Mouse (Mus musculus) CH12.LX (cell line): ENCODE data around the gene Sycp2l. TPM values are rescaled to one million over a fixed set of nuclear protein-coding genes. Genes with fewer than 3 reads are reported as not detected.
"Not testable (repeated sequence)": the region's sequence is repeated elsewhere in the genome, so short reads cannot be mapped to it uniquely, and the experiment has no call there.

Experiments used
- DNase-seq: peaks from one replicate; pipeline ENCODE4 v3.0.0-alpha.2; 2013; ENCODE audit errors: extremely low read depth
- H3K27ac ChIP-seq: 2 replicates; pipeline ENCODE4 v1.5.1; 2012; ENCODE audit warnings: low read depth, mild to moderate bottlenecking, control low read depth, moderate library complexity; ENCODE audit not compliant: insufficient read depth
- H3K27me3 ChIP-seq: replicated peaks from 2 replicates; pipeline ENCODE3; 2012; ENCODE audit warnings: inconsistent platforms
- H3K36me3 ChIP-seq, 2 experiments: replicated peaks in 1 of 2; 2 replicates each; pipeline versions ENCODE3 to v1.6.1; 2012; ENCODE audit warnings: inconsistent platforms in 1 of 2, low read length in 1 of 2, mild to moderate bottlenecking in 1 of 2, mixed read lengths in 1 of 2, moderate library complexity in 1 of 2; ENCODE audit not compliant: control insufficient read depth in 1 of 2, insufficient read depth in 1 of 2
- H3K4me1 ChIP-seq, 2 experiments: 2 replicates each; pipeline ENCODE4 v1.6.1; 2012; ENCODE audit warnings: inconsistent platforms in 1 of 2, moderate library complexity in 1 of 2; ENCODE audit not compliant: insufficient read depth in 2 of 2, control insufficient read depth in 1 of 2
- H3K4me2 ChIP-seq: 2 replicates; pipeline ENCODE4 v1.6.1; 2012; ENCODE audit warnings: low read depth, mild to moderate bottlenecking, control low read depth; ENCODE audit not compliant: poor library complexity, insufficient read depth, severe bottlenecking
- H3K4me3 ChIP-seq, 3 experiments: fragments of 150-350 bp in 1 of 3; sonication (generic) in 1 of 3; replicated peaks in 1 of 3; 2 replicates each; pipeline versions ENCODE3 to v1.5.1; 2011 to 2012; ENCODE audit warnings: low read depth in 2 of 3, low read length in 2 of 3, mild to moderate bottlenecking in 2 of 3, moderate library complexity in 2 of 3, control low read depth in 1 of 3, improper control_type of control experiment in 1 of 3, inconsistent platforms in 1 of 3, mixed read lengths in 1 of 3; ENCODE audit not compliant: poor library complexity in 1 of 3
- H3K79me2 ChIP-seq: replicated peaks from 2 replicates; pipeline ENCODE4 v1.6.1; 2012; ENCODE audit warnings: mild to moderate bottlenecking, moderate library complexity; ENCODE audit not compliant: control insufficient read depth, poor library complexity, insufficient read depth, severe bottlenecking; ENCODE audit errors: extremely low read depth
- H3K9ac ChIP-seq: 2 replicates; pipeline ENCODE4 v1.6.1; 2012; ENCODE audit warnings: low read depth, mild to moderate bottlenecking, control low read depth, moderate library complexity; ENCODE audit not compliant: insufficient read depth
- H3K9me3 ChIP-seq: replicated peaks from 2 replicates; pipeline ENCODE3; 2012; ENCODE audit warnings: low read length, inconsistent platforms, mixed read lengths
- BHLHE40 ChIP-seq: IDR thresholded peaks from 2 replicates; pipeline ENCODE4 v1.6.1; 2011; ENCODE audit warnings: mild to moderate bottlenecking, low read depth, low read length, improper control_type of control experiment
- ELF1 ChIP-seq: IDR thresholded peaks from 2 replicates; pipeline ENCODE4 v1.6.1; 2014; ENCODE audit warnings: low read depth, mild to moderate bottlenecking, inconsistent platforms, low read length, improper control_type of control experiment
- EP300 ChIP-seq: IDR thresholded peaks from 2 replicates; pipeline ENCODE4 v1.6.1; 2011; ENCODE audit warnings: low read length, improper control_type of control experiment
- ETS1 ChIP-seq: conservative IDR thresholded peaks from 2 replicates; pipeline ENCODE4 v1.6.1; 2012; ENCODE audit warnings: low read depth, mild to moderate bottlenecking, inconsistent platforms, low read length, improper control_type of control experiment, moderate library complexity
- IRF4 ChIP-seq: IDR thresholded peaks from 2 replicates; pipeline ENCODE4 v1.6.1; 2014; ENCODE audit warnings: low read depth, mild to moderate bottlenecking, inconsistent platforms, low read length, improper control_type of control experiment
- JUN ChIP-seq: IDR thresholded peaks from 2 replicates; pipeline ENCODE4 v1.6.1; 2011; ENCODE audit warnings: low read depth, mild to moderate bottlenecking, low read length, improper control_type of control experiment, moderate library complexity; ENCODE audit not compliant: insufficient read depth
- JUND ChIP-seq: conservative IDR thresholded peaks from 2 replicates; pipeline ENCODE4 v1.6.1; 2011; ENCODE audit warnings: low read depth, low read length, improper control_type of control experiment
- KAT2A ChIP-seq: IDR thresholded peaks from 2 replicates; pipeline ENCODE4 v1.6.1; 2012; ENCODE audit warnings: low read length, improper control_type of control experiment, inconsistent platforms; ENCODE audit not compliant: insufficient replicate concordance
- MAFK ChIP-seq: IDR thresholded peaks from 2 replicates; pipeline ENCODE4 v1.6.1; 2011; ENCODE audit warnings: low read length, improper control_type of control experiment; ENCODE audit not compliant: insufficient replicate concordance
- POLR2AphosphoS2 ChIP-seq: IDR thresholded peaks from 2 replicates; pipeline ENCODE4 v1.6.1; 2011; ENCODE audit warnings: low read depth, low read length, improper control_type of control experiment
- SIN3A ChIP-seq: IDR thresholded peaks from 2 replicates; pipeline ENCODE4 v1.6.1; 2012; ENCODE audit warnings: low read length, improper control_type of control experiment, inconsistent platforms
- ZC3H11A ChIP-seq: IDR thresholded peaks from 2 replicates; pipeline ENCODE4 v1.6.1; 2012; ENCODE audit warnings: low read depth, mild to moderate bottlenecking, inconsistent platforms, low read length, improper control_type of control experiment
- ZMIZ1 ChIP-seq: IDR thresholded peaks from 2 replicates; pipeline ENCODE4 v1.6.1; 2012; ENCODE audit warnings: low read depth, mild to moderate bottlenecking, inconsistent platforms, low read length, improper control_type of control experiment
- ZNF384 ChIP-seq: IDR thresholded peaks from 2 replicates; pipeline ENCODE4 v1.6.1; 2012; ENCODE audit warnings: low read depth, low read length, improper control_type of control experiment, inconsistent platforms
- dilution Hi-C: fragments of 300-500 bp; cut with MboI; formaldehyde crosslinking; loops from 2 replicates; pipeline ENCODE4 v1.14.3; 2020; ENCODE audit warnings: low sequenced_read_pairs; ENCODE audit not compliant: extremely low pct_unique_long_range_greater_than_20kb, extremely low pct_ligation_motif_present
- in situ Hi-C: fragments of 300-500 bp; cut with MboI; formaldehyde crosslinking; loops from 3 replicates; pipeline ENCODE4 v1.14.3; 2019; ENCODE audit warnings: low sequenced_read_pairs, low pct_ligation_motif_present, low pct_unique_long_range_greater_than_20kb, mixed read lengths
- polyA plus RNA-seq: library from polyadenylated mRNA; unstranded; fragments of >175 nt; gene quantifications from 2 replicates; pipeline ENCODE4 v1.2.1, GENCODE M21; 2012; ENCODE audit warnings: low read depth; ENCODE audit not compliant: insufficient read length
- total RNA-seq, 2 experiments: library from RNA; depleted of rRNA; stranded (reverse); fragments of 300-350 nt in 1 of 2; fragments of >200 nt in 1 of 2; gene quantifications; 2 replicates each; pipeline ENCODE4 v1.2.3; 2012 to 2014

Sycp2l gene
- total and polyA plus RNA-seq, 3 experiments: 0.21 to 1.3 (median 0.36) TPM

GRCm38 (mm10) chr13:41205568-41205967 lies 91.5 kb downstream of the Sycp2l start:
- H3K27ac ChIP-seq, H3K79me2 ChIP-seq, dilution Hi-C loops, H3K9ac ChIP-seq, H3K9me3 ChIP-seq, H3K4me3 ChIP-seq: not testable (repeated sequence)
- peak; percentile 52 for DNase-seq
- H3K4me1 ChIP-seq: peaks cover 9 to 21% of the 10 kb centered on the region in 2 experiments
- TF ChIP-seq ZNF384 (peak; percentile 87), MAFK (peak; percentile 63; the same call in 1 of the 2 replicates), JUN (peak; percentile 74), ETS1 (peak; percentile 30), JUND (peak; percentile 80), EP300 (peak; percentile 79), IRF4 (peak; percentile 81)
- TF ChIP-seq, all 38 proteins: peak for 7; not testable (repeated sequence) for 31
- H3K36me3 ChIP-seq, H3K4me2 ChIP-seq, H3K27me3 ChIP-seq, in situ Hi-C loops: not testable (repeated sequence)

- no peaks in the 10 kb centered on the region for H3K36me3 ChIP-seq
- H3K27me3 ChIP-seq: no peaks in the 10 kb centered on the region
- H3K4me1 ChIP-seq: peaks cover 9 to 21% of the 10 kb centered on the region in 2 experiments
- dilution Hi-C loops: no loop called here
- H3K4me3 ChIP-seq: no peak overlapping the region
- no peak overlapping the region for H3K9ac ChIP-seq
- H3K27ac ChIP-seq: no peak overlapping the region
- H3K4me2 ChIP-seq: no peak overlapping the region
- in situ Hi-C loops: no loop called here
- H3K79me2 ChIP-seq: no peaks in the 10 kb centered on the region
- no peaks in the 10 kb centered on the region for H3K9me3 ChIP-seq
- no peak for TF ChIP-seq ZMIZ1
- TF ChIP-seq, all 38 proteins: peak for 0
- no peak for DNase-seq
Measured at GRCm38 (mm10) chr13:41206241-41206640, 92.1 kb downstream of the Sycp2l start.

GRCm38 (mm10) chr13:41211276-41211675 lies 97.2 kb downstream of the Sycp2l start:
- no peaks in the 10 kb centered on the region for H3K79me2 ChIP-seq
- H3K36me3 ChIP-seq: no peaks in the 10 kb centered on the region
- dilution Hi-C loops (no loop called here), in situ Hi-C loops (no loop called here)
- no peaks in the 10 kb centered on the region for H3K9me3 ChIP-seq
- no peak overlapping the region for H3K4me3 ChIP-seq
- H3K27me3 ChIP-seq: no peaks in the 10 kb centered on the region
- H3K4me2 ChIP-seq: no peak overlapping the region
- H3K4me1 ChIP-seq: peaks cover 2% of the 10 kb centered on the region in 2 experiments
- no peak for TF ChIP-seq ZC3H11A
- TF ChIP-seq KAT2A: no peak
- TF ChIP-seq JUND: no peak
- no peak for TF ChIP-seq JUN
- TF ChIP-seq SIN3A: no peak
- TF ChIP-seq BHLHE40: no peak
- no peak for TF ChIP-seq ETS1
- no peak for TF ChIP-seq ZMIZ1
- TF ChIP-seq ELF1: no peak
- TF ChIP-seq POLR2AphosphoS2: no peak
- TF ChIP-seq, all 38 proteins: peak for 0
- H3K27ac ChIP-seq: no peak overlapping the region
- H3K9ac ChIP-seq: no peak overlapping the region
- no peak for DNase-seq
